Mouse (Mus musculus): Measurements from ENCODE around the gene Gpr158.

DNA sequence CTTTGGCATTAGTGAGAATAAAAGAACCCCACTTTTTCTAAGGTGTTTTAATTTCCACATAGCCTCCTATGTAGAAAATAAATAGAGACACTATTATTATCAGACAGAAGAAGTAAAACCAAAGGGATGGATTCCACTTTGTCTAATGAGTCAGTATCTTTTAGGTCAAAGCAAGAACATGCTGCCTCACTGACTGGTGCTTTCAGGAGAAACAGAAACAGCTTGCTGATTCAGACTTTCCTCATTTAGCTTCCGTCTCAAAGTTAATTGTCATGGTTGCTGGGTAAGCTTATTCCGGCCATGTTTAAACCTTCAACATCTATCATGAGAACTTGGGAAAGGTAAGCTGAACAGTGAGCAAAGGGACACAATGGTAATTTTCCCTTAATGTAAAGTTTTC lies 107.6 kb downstream of the Gpr158 start:
- TF ChIP-seq GATA1 (IDR thresholded peaks at IDR 0.05; ENCODE audit: borderline replicate concordance, low read length) (no peak), FLI1 (IDR thresholded peaks at IDR 0.05; ENCODE audit: low read length) (no peak)
